Mouse (Mus musculus) cortical plate, adult 2 months (tissue): Measurements from ENCODE around the gene C77080.

Source experiments
- CTCF ChIP-seq: fragments of 200-500 bp; IDR thresholded peaks from 2 replicates; pipeline ENCODE4 v1.5.1; 2011; ENCODE audit warnings: mild to moderate bottlenecking, control low read depth, low read length; ENCODE audit not compliant: insufficient read depth; ENCODE audit errors: extremely low read depth
- POLR2A ChIP-seq: fragments of 200-500 bp; IDR thresholded peaks from 2 replicates; pipeline ENCODE4 v1.6.1; 2011; ENCODE audit warnings: mild to moderate bottlenecking, low read length, control low read depth; ENCODE audit not compliant: insufficient read depth; ENCODE audit errors: extremely low read depth

DNA sequence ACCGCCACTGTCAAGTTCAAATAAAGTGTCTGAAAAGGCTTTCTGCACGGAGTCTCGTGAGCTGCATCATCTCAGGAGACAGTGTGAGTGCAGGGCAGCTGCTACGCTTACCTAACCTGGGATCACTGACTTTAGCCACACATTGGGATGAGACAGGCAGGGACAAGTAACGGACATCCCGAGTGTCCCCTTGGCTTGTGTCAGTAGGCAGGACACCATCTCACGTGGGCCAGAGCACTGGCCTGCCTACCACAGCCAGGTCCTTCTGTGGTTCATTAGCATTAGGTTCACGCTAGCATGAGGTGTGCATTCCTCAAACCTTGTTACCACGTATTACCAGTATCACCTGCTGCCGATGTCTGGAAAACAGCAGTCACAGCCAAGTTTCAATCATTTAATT is 42.0 kb downstream of the C77080 start:
- no peak for TF ChIP-seq CTCF
- TF ChIP-seq POLR2A, result no peak
